Mouse (Mus musculus) forebrain, embryonic 10.5 days (tissue): Measurements from ENCODE around the gene Ptrhd1. TPM values are rescaled to one million over a fixed set of nuclear protein-coding genes. Genes with fewer than 3 reads are reported as not detected.
A peak's percentile ranks its signal among the peaks of the same experiment; 100 is the strongest.

Experiments
- DNase-seq: peaks from one replicate; pipeline ENCODE4 v3.0.0-alpha.2; 2017; ENCODE audit warnings: low spot score; ENCODE audit errors: extremely low spot score
- H3K27ac ChIP-seq: fragments of 300-500 bp; sonication (generic); 2 replicates; pipeline ENCODE4 v1.5.1; 2016; ENCODE audit warnings: mild to moderate bottlenecking
- H3K27me3 ChIP-seq: fragments of 300-500 bp; sonication (generic); 2 replicates; pipeline ENCODE4 v1.6.1; 2016; ENCODE audit warnings: mild to moderate bottlenecking; ENCODE audit not compliant: poor library complexity, severe bottlenecking
- H3K36me3 ChIP-seq: fragments of 300-500 bp; sonication (generic); replicated peaks from 2 replicates; pipeline ENCODE4 v1.6.1; 2016; ENCODE audit warnings: mild to moderate bottlenecking, moderate library complexity
- H3K4me1 ChIP-seq: fragments of 300-500 bp; sonication (generic); 2 replicates; pipeline ENCODE4 v1.6.1; 2016
- H3K4me3 ChIP-seq: fragments of 300-500 bp; sonication (generic); 2 replicates; pipeline ENCODE4 v1.5.1; 2016; ENCODE audit warnings: mild to moderate bottlenecking, moderate library complexity
- H3K9me3 ChIP-seq: fragments of 300-500 bp; sonication (generic); 2 replicates; pipeline ENCODE4 v1.6.1; 2016; ENCODE audit warnings: mild to moderate bottlenecking, moderate library complexity
- WGBS: fragments of 180-500 bp; shearing (Covaris S2); methylation state at CpG from one replicate; pipeline ENCODE4 v1.1.7; 2016; 5-methylcytosine and 5-hydroxymethylcytosine counted together
- polyA plus RNA-seq: library from polyadenylated mRNA; unstranded; fragments of >200 nt; fragmentation: Nextera tagmentation; extraction: Ambion mirVana; gene quantifications from 2 replicates; pipeline ENCODE4 v1.2.1, GENCODE M21; 2016

Ptrhd1 gene
- polyA plus RNA-seq, 1 experiment from 2014 or later = 6.6 TPM

- Histone ChIP-seq H3K4me3 (no peak overlapping the region), H3K4me1 (peaks cover 10% of the 10 kb centered on the region), H3K27me3 (no peaks in the 10 kb centered on the region), H3K27ac (no peak overlapping the region), H3K9me3 (no peaks in the 10 kb centered on the region), H3K36me3 (peaks cover 8% of the 10 kb centered on the region)
- WGBS = 93% methylated on average over 16 of the region's 16 CpGs
- peak; percentile 6 for DNase-seq
Observed at GRCm38 (mm10) chr12:4252742-4253655, 19.2 kb downstream of the Ptrhd1 start.

GRCm38 (mm10) chr12:4267765-4268164 lies 33.9 kb downstream of the Ptrhd1 start:
- WGBS = 91% methylated on average over 4 of the region's 4 CpGs

GRCm38 (mm10) chr12:4271078-4271477 lies 37.3 kb downstream of the Ptrhd1 start:
- Histone ChIP-seq H3K36me3 (peaks cover 13% of the 10 kb centered on the region), H3K4me1 (no peaks in the 10 kb centered on the region), H3K4me3 (no peak overlapping the region), H3K27me3 (no peaks in the 10 kb centered on the region), H3K27ac (no peak overlapping the region), H3K9me3 (no peaks in the 10 kb centered on the region)
- 96% methylated on average over 6 of the region's 6 CpGs for WGBS
- DNase-seq = no peak

More at GRCm38 (mm10) chr12:4267765-4268164, 33.9 kb downstream of the Ptrhd1 start:
- no peaks in the 10 kb centered on the region for H3K4me1 ChIP-seq
- H3K27me3 ChIP-seq = no peaks in the 10 kb centered on the region
- no peak overlapping the region for H3K4me3 ChIP-seq
- no peak for DNase-seq
- H3K9me3 ChIP-seq = no peaks in the 10 kb centered on the region
- H3K27ac ChIP-seq = no peak overlapping the region
- peaks cover 11% of the 10 kb centered on the region for H3K36me3 ChIP-seq

GRCm38 (mm10) chr12:4278978-4279755 lies 45.3 kb downstream of the Ptrhd1 start:
- WGBS = 88% methylated on average over 3 of the region's 3 CpGs
- Histone ChIP-seq H3K9me3 (no peaks in the 10 kb centered on the region), H3K4me1 (no peaks in the 10 kb centered on the region), H3K27me3 (no peaks in the 10 kb centered on the region), H3K36me3 (peaks cover 6% of the 10 kb centered on the region), H3K4me3 (no peak overlapping the region), H3K27ac (no peak overlapping the region)
- no peak for DNase-seq

- Histone ChIP-seq H3K27me3 (no peaks in the 10 kb centered on the region), H3K36me3 (no peaks in the 10 kb centered on the region), H3K4me3 (no peak overlapping the region), H3K4me1 (no peaks in the 10 kb centered on the region), H3K27ac (no peak overlapping the region), H3K9me3 (no peaks in the 10 kb centered on the region)
- WGBS = 88% methylated on average over 3 of the region's 3 CpGs
- no peak for DNase-seq
Observed at GRCm38 (mm10) chr12:4279878-4280277, 46.1 kb downstream of the Ptrhd1 start.

GRCm38 (mm10) chr12:4285186-4285585 lies 51.4 kb downstream of the Ptrhd1 start:
- Histone ChIP-seq H3K36me3 (no peaks in the 10 kb centered on the region; the same call in 1 of the 2 replicates), H3K27me3 (no peaks in the 10 kb centered on the region), H3K9me3 (no peaks in the 10 kb centered on the region), H3K27ac (no peak overlapping the region), H3K4me1 (no peaks in the 10 kb centered on the region), H3K4me3 (no peak overlapping the region)
- WGBS = 36% methylated on average over 3 of the region's 3 CpGs
- no peak for DNase-seq

Other genes with a start within 250 kb of the Ptrhd1 start
- gene Efr3b, start 195.1 kb upstream of the Ptrhd1 start, polyA plus RNA-seq = 7.7 and 8.7 TPM in 2 replicates
- 11.8 and 12.1 TPM in 2 replicates for gene Dnajc27, start 151.4 kb upstream of the Ptrhd1 start, polyA plus RNA-seq
- 4.0 and 4.7 TPM in 2 replicates for gene Adcy3, start 100.9 kb upstream of the Ptrhd1 start, polyA plus RNA-seq
- gene Cenpo, start 267 bp downstream of the Ptrhd1 start, polyA plus RNA-seq = 20.6 and 22.2 TPM in 2 replicates
- gene Ncoa1, start 243.2 kb downstream of the Ptrhd1 start, polyA plus RNA-seq = 2.8 and 3.0 TPM in 2 replicates